Mouse (Mus musculus) embryonic facial prominence, embryonic 14.5 days (tissue): ENCODE data around the gene Gm10031. TPM values are rescaled to one million over a fixed set of nuclear protein-coding genes. Genes with fewer than 3 reads are reported as not detected.
"Not testable (repeated sequence)": the region's sequence is repeated elsewhere in the genome, so short reads cannot be mapped to it uniquely, and the experiment has no call there.

Experiments
- ATAC-seq: fragments of 200-750 bp; cut with Nextera tagmentation; 2 replicates; pipeline ENCODE4 v1.8.0; 2017; ENCODE audit warnings: low read depth, moderate number of reproducible peaks, moderate TSS enrichment
- DNase-seq: peaks from one replicate; pipeline ENCODE4 v3.0.0-alpha.2; 2015; ENCODE audit warnings: low spot score
- H3K27ac ChIP-seq: fragments of 300-500 bp; sonication (generic); replicated peaks from 2 replicates; pipeline ENCODE4 v1.5.1; 2014; ENCODE audit warnings: low read depth, mild to moderate bottlenecking, low read length, moderate library complexity
- H3K27me3 ChIP-seq: fragments of 300-500 bp; sonication (generic); replicated peaks from 2 replicates; pipeline ENCODE4 v1.6.1; 2014; ENCODE audit warnings: low read length; ENCODE audit not compliant: control insufficient read depth, insufficient read depth
- H3K36me3 ChIP-seq: fragments of 300-500 bp; sonication (generic); 2 replicates; pipeline ENCODE4 v1.6.1; 2014; ENCODE audit warnings: low read length, mixed read lengths; ENCODE audit not compliant: control insufficient read depth, insufficient read depth
- H3K4me1 ChIP-seq: fragments of 300-500 bp; sonication (generic); 2 replicates; pipeline ENCODE4 v1.6.1; 2014; ENCODE audit warnings: antibody characterized with exemption, low read length; ENCODE audit not compliant: control insufficient read depth, insufficient read depth
- H3K4me2 ChIP-seq: fragments of 300-500 bp; sonication (generic); 2 replicates; pipeline ENCODE4 v1.6.1; 2014; ENCODE audit warnings: low read depth, mild to moderate bottlenecking, low read length, moderate library complexity, mixed read lengths
- H3K4me3 ChIP-seq: fragments of 300-500 bp; sonication (generic); 2 replicates; pipeline ENCODE4 v1.5.1; 2014; ENCODE audit warnings: low read depth, mild to moderate bottlenecking, low read length
- H3K9ac ChIP-seq: fragments of 300-500 bp; sonication (generic); 2 replicates; pipeline ENCODE4 v1.6.1; 2014; ENCODE audit warnings: low read depth, mild to moderate bottlenecking, low read length, moderate library complexity, mixed read lengths
- H3K9me3 ChIP-seq: fragments of 300-500 bp; sonication (generic); 2 replicates; pipeline ENCODE4 v1.6.1; 2016; ENCODE audit warnings: low read length; ENCODE audit not compliant: control insufficient read depth
- WGBS: fragments of 180-500 bp; shearing (Covaris S2); extraction: QIAGEN DNeasy Blood & Tissue Kit; methylation state at CpG from one replicate; pipeline ENCODE4 v1.1.7; 2014; 5-methylcytosine and 5-hydroxymethylcytosine counted together
- polyA plus RNA-seq: library from polyadenylated mRNA; unstranded; fragments of >200 nt; fragmentation: Nextera tagmentation; extraction: Ambion mirVana; gene quantifications from 2 replicates; pipeline ENCODE4 v1.2.1, GENCODE M21; 2014

Gm10031 gene
- polyA plus RNA-seq: 0.57 and 0.98 TPM in 2 replicates

DNA sequence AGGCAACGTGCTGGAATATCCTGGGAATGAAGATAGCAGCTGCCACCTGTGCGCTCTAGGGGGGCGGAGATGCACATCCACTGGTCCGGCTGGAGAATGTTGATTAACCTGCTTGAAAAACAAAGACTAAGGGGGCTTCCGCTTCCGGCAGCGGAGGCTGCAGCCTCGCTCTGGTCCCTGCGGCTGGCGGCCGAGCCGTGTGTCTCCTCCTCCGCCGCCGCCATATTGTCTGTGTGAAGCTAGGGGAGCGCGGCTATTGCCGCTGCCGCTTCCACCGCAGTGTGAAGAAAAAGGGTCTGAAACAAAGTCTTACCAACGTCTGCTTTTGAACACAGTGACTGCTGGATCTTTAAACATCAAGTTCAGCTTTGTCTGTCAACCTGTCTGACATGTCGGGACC is at the start of gene Gm10031:
Gm10031 (plus strand) TSS at position 171 of the 400 bp plus-strand sequence.
- not testable (repeated sequence) for H3K27ac ChIP-seq, H3K4me1 ChIP-seq, H3K9me3 ChIP-seq, H3K27me3 ChIP-seq, H3K4me2 ChIP-seq, H3K36me3 ChIP-seq, H3K9ac ChIP-seq, H3K4me3 ChIP-seq, DNase-seq
- ATAC-seq: peak; percentile 88
- WGBS: 85% methylated on average over 21 of the region's 22 CpGs

DNA sequence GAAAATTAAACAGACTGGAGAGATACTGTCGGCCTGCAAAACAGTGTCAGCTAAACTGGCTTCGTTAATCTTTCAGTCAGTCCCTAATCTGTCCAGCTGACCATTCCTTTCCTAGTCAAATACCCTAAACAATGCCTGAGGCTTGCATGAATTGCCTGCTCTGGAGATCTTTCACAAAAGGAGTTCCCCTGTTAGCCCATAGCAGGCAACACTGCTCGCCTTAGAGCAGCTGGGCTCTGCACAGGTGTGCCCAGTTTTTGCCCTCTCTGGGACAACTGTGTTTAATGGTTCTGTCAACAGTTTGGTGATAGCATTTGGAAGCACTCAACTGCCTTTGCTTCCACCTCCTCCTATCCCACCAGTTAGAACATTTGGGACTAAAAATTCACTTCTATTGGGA is 49.0 kb upstream of the Gm10031 start:
- Histone ChIP-seq H3K36me3 (no peaks in the 10 kb centered on the region), H3K27me3 (no peaks in the 10 kb centered on the region), H3K4me2 (no peak overlapping the region), H3K9me3 (no peaks in the 10 kb centered on the region), H3K9ac (no peak overlapping the region), H3K27ac (no peak overlapping the region), H3K4me1 (no peaks in the 10 kb centered on the region), H3K4me3 (no peak overlapping the region)
- no peak for ATAC-seq
- 61% methylated on average over 3 of the region's 3 CpGs for WGBS
- no peak for DNase-seq

DNA sequence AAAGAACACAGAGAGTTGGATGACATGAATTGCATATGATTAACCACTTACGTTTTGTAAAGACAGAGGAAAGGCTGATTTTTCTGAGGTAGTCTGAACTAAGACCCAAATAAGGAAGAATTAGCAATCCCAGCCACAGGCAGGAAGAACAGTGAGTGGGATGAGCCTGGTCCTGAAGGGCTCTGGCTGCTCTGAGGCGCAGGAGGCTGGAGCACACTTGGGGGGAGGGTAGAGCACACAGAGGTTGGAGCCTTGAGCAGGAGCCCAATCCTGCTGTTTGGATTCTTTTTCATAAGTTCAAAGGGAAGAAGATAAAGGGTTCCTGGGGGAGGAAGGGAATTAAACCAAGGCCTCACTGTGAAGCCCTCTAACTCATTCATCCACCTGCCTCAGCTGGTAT is 47.8 kb upstream of the Gm10031 start:
- ATAC-seq: no peak

DNA sequence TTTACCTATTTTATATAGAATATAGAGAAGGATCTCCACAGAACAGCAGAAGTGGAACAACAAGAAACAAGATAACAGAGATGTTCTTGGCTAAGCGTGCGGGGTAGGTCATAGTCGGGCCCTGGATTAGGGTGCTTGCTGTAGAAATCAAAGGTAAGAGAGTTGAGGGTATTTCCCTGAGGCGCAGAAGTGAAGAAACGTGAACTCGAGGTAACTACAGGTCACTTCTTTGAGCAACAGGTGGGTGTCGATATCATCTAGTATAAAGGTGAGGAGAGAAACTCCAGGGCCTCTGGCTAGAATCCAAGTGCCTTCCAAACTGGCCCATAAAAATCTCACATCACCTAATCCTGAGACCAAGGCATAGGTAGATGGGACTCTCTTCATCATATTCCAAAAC is 47.3 kb upstream of the Gm10031 start:
- H3K9ac ChIP-seq: no peak overlapping the region
- H3K36me3 ChIP-seq: no peaks in the 10 kb centered on the region
- no peak overlapping the region for H3K27ac ChIP-seq
- no peak overlapping the region for H3K4me2 ChIP-seq
- H3K4me1 ChIP-seq: no peaks in the 10 kb centered on the region
- DNase-seq (no peak), ATAC-seq (no peak)
- H3K27me3 ChIP-seq: no peaks in the 10 kb centered on the region
- H3K9me3 ChIP-seq: no peaks in the 10 kb centered on the region
- WGBS: 39% methylated on average over 7 of the region's 7 CpGs
- H3K4me3 ChIP-seq: no peak overlapping the region

More for the DNA sequence above, 47.8 kb upstream of the Gm10031 start:
- Histone ChIP-seq H3K9ac (no peak overlapping the region), H3K36me3 (no peaks in the 10 kb centered on the region), H3K4me2 (no peak overlapping the region), H3K27ac (no peak overlapping the region), H3K4me1 (no peaks in the 10 kb centered on the region), H3K9me3 (no peaks in the 10 kb centered on the region), H3K4me3 (no peak overlapping the region), H3K27me3 (no peaks in the 10 kb centered on the region)
- no peak for DNase-seq
- 49% methylated on average over 2 of the region's 2 CpGs for WGBS

DNA sequence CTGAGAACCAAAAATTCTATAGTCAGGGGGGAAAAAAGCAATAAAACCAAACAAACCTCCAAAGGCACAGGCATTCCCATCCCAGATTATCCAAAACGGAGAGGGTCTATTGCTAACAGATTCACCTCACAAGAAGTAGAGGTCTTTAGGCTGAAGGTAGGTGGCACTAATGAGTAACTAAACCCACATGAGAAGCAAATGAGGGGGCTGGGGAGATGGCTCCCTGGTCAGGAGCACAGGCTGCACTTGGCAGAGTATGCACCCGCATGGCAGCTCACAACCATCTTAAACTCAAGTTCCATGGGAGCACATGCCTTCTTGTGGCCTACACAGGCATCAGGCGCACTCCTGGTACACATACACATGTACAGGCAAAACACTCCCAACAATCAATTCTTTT is 42.0 kb upstream of the Gm10031 start:
- 84% methylated on average over 3 of the region's 3 CpGs for WGBS
- Histone ChIP-seq H3K27ac (no peak overlapping the region), H3K4me2 (no peak overlapping the region), H3K4me3 (no peak overlapping the region), H3K27me3 (no peaks in the 10 kb centered on the region), H3K9me3 (no peaks in the 10 kb centered on the region), H3K9ac (no peak overlapping the region), H3K4me1 (no peaks in the 10 kb centered on the region), H3K36me3 (no peaks in the 10 kb centered on the region)
- ATAC-seq: no peak
- DNase-seq: no peak

DNA sequence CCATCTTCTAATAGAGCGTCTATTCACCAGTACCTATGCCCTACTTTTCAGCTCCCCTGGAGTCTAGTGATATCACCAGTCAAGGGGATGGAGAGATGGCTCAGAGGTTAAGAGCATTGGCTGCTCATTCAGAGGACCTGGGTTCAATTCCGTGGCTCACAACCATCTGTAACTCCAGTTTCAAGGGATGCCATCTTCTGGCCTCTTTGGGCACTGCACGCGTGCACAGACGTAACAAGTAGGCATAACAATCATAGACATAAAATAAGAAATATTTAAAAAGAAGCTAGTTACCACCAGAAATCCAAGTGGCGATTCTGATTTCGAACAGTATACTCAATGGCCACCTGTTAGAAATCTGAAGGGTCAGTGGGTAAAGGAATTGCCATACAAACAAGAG is 36.3 kb upstream of the Gm10031 start:
- H3K36me3 ChIP-seq: no peaks in the 10 kb centered on the region
- 91% methylated on average over 7 of the region's 7 CpGs for WGBS
- H3K27me3 ChIP-seq: no peaks in the 10 kb centered on the region
- ATAC-seq: no peak
- no peaks in the 10 kb centered on the region for H3K4me1 ChIP-seq
- no peak overlapping the region for H3K4me2 ChIP-seq
- H3K9me3 ChIP-seq: no peaks in the 10 kb centered on the region
- no peak overlapping the region for H3K4me3 ChIP-seq
- no peak overlapping the region for H3K9ac ChIP-seq
- no peak for DNase-seq
- no peak overlapping the region for H3K27ac ChIP-seq

DNA sequence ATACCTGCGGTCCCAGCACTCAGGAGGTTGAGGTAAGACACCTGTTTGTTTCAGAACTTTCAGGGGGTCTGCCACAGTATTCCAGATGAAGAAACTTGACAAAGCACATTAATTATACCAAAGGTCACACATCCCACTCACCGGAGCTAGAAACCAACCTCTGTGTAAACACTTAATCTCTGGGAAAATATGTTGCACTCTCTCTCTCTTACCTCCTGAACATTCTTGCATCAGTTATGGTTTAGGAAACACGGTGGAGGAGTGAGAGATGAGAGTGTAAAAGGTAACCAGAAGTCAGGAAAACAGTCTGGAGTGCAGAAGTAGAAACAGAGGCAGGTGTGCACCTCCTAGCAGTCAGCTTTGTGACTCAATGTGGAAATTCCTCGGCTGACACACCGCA is 35.8 kb upstream of the Gm10031 start:
- H3K4me1 ChIP-seq: no peaks in the 10 kb centered on the region
- H3K36me3 ChIP-seq: no peaks in the 10 kb centered on the region
- no peaks in the 10 kb centered on the region for H3K27me3 ChIP-seq
- DNase-seq (no peak), ATAC-seq (no peak)
- H3K27ac ChIP-seq: no peak overlapping the region
- H3K9me3 ChIP-seq: no peaks in the 10 kb centered on the region
- H3K4me2 ChIP-seq: no peak overlapping the region
- 75% methylated on average over 5 of the region's 5 CpGs for WGBS
- no peak overlapping the region for H3K4me3 ChIP-seq
- no peak overlapping the region for H3K9ac ChIP-seq

DNA sequence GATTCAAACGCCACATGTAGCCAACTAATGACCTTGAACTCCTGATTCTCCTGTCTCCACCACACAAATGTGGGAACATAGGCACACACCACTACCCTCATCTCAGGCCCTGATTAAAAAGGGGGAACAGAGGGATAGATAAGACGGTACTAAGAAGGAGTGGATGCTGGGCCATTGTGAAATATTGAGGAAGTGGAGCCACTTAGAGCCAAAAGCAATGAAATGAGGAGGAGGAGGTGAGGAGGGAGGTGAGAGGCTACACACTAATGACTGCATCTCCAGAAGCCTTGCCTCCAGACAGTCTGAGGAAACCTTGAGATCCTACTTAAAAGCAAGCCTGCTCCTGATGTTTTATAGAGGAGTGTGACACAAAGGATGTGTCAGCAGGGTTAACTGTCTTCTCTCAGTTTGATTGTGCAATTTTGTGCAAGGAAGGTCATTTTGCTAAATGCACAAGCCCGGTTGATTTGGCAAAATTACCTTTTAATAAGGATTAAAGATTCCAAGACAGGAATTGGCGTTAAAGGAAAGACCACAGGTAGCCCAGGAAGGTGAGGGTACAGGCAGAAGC is 32.5 kb upstream of the Gm10031 start:
- no peaks in the 10 kb centered on the region for H3K9me3 ChIP-seq
- H3K4me1 ChIP-seq: no peaks in the 10 kb centered on the region
- DNase-seq (no peak), ATAC-seq (no peak)
- 80% methylated on average over 4 of the region's 4 CpGs for WGBS
- no peaks in the 10 kb centered on the region for H3K27me3 ChIP-seq
- no peak overlapping the region for H3K9ac ChIP-seq
- no peak overlapping the region for H3K27ac ChIP-seq
- no peak overlapping the region for H3K4me3 ChIP-seq
- no peaks in the 10 kb centered on the region for H3K36me3 ChIP-seq
- no peak overlapping the region for H3K4me2 ChIP-seq

DNA sequence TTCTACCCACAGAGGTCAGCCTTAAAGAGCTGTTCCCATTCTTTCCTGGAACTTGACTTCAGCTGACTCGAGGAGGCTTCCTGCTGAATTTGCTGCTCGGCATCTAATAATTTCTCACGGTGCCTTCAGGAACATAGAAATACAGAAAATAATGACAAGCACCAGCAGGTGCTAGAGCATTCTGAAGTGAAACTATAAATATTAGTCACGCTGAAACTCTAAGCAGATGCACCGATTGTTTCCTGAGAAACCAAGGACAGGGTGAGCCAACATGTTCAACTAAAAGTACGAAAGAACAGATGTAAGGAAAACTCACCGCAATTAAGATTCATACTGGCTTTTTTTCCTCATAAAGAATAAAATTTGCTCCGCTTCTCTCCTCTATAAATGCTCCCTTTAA is 28.8 kb upstream of the Gm10031 start:
- Histone ChIP-seq H3K9me3 (no peaks in the 10 kb centered on the region), H3K27ac (peak overlapping the region; percentile 45; the same call in 1 of the 2 replicates), H3K4me2 (no peak overlapping the region), H3K9ac (no peak overlapping the region), H3K27me3 (no peaks in the 10 kb centered on the region), H3K36me3 (no peaks in the 10 kb centered on the region), H3K4me1 (no peaks in the 10 kb centered on the region), H3K4me3 (no peak overlapping the region)
- 61% methylated on average over 8 of the region's 8 CpGs for WGBS
- DNase-seq (peak; percentile 63), ATAC-seq (no peak)
